In the genomic region with DNA sequence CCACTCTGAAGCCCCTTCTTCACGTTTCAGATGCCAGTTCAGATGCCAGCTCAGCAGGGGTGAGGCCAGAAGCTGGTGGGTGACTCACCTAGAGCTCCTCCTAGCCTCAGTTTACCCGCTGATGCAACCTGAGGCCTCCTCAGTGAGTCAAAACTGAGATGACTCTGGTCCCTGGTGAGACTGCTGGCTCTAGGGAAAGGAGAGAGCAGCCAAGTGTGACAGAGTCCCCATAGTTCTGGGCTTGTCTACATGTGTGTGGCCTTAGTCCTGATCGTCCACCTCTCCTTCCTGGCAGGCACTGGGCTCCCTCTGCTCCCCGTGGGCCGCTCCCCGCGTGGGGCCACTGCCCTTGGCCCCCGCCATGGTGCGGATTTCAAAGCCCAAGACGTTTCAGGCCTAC, we compare ENCODE assay signal across 9 mouse cellular contexts. TPM values are rescaled to one million over a fixed set of nuclear protein-coding genes. Genes with fewer than 3 reads are reported as not detected.
DNase-seq lines count a peak whose midpoint lies in the region; ATAC-seq and TF ChIP-seq lines count a peak whose summit lies in the region.
"Had no signal": no experiment of that assay in that cellular context is flagged by ENCODE, and none has a peak within 500 bp of the region (broad histone marks: within the 10 kb centered on the region; RNA-seq: fewer than 3 reads in every experiment).

No protein-coding gene starts in this region.

- H3K4me1 ChIP-seq in lung, postnatal 0 days (ENCODE audit: insufficient read depth, low read depth, low read length) = peaks cover 29% of the 10 kb centered on the region
- H3K4me1 ChIP-seq in cortical plate, adult 2 months (ENCODE audit: control insufficient read depth, insufficient read depth, low read length) = peaks cover 2% of the 10 kb centered on the region; the same call in 1 of the 2 replicates
- peaks cover 10% of the 10 kb centered on the region for H3K4me1 ChIP-seq in hindbrain, embryonic 11.5 days (replicated peaks; ENCODE audit: control insufficient read depth, insufficient read depth, low read length)
- H3K4me1 ChIP-seq in liver, embryonic 11.5 days (replicated peaks; ENCODE audit: control insufficient read depth, insufficient read depth, low read length) = peaks cover 46% of the 10 kb centered on the region

- H3K36me3 ChIP-seq in lung, postnatal 0 days (ENCODE audit: insufficient read depth, low read length) = no peaks in the 10 kb centered on the region
- no peaks in the 10 kb centered on the region for H3K36me3 ChIP-seq in hindbrain, embryonic 11.5 days (ENCODE audit: control insufficient read depth, insufficient read depth, low read length)
- H3K36me3 ChIP-seq in liver, embryonic 11.5 days (ENCODE audit: control insufficient read depth, insufficient read depth, low read length) = peaks cover 7% of the 10 kb centered on the region; the same call in 1 of the 2 replicates

- peak overlapping the region; percentile 94 for H3K27ac ChIP-seq in lung, postnatal 0 days (ENCODE audit: low read length)
- H3K27ac ChIP-seq in cortical plate, adult 2 months (ENCODE audit: insufficient read depth, low read length) = peak overlapping the region; percentile 72
- H3K27ac ChIP-seq in hindbrain, embryonic 11.5 days (ENCODE audit: low read depth, low read length) = peak overlapping the region; percentile 42; the same call in 1 of the 2 replicates
- H3K27ac ChIP-seq in liver, embryonic 11.5 days (ENCODE audit: low read depth, low read length) = peak overlapping the region; percentile 74; the same call in 1 of the 2 replicates

- ATAC-seq in lung, postnatal 0 days = no peak
- ATAC-seq in hindbrain, embryonic 11.5 days (ENCODE audit: low FRiP score) = no peak
- no peak for ATAC-seq in liver, embryonic 11.5 days (replicated peaks; ENCODE audit: low FRiP score)
- ATAC-seq in granulocyte monocyte progenitor cell, adult 5-6 weeks (replicated peaks; ENCODE audit: poor library complexity, severe bottlenecking) = no peak

- peak overlapping the region; percentile 98 for H3K9ac ChIP-seq in lung, postnatal 0 days (replicated peaks; ENCODE audit: low read depth)
- peak overlapping the region; percentile 85 for H3K9ac ChIP-seq in hindbrain, embryonic 11.5 days (ENCODE audit: low read depth, low read length)
- peak overlapping the region; percentile 85 for H3K9ac ChIP-seq in liver, embryonic 11.5 days (ENCODE audit: low read depth, low read length)

- TF ChIP-seq POLR2A in cortical plate, adult 2 months (IDR thresholded peaks at IDR 0.05; ENCODE audit: extremely low read depth, insufficient read depth, low read length) = no peak

- peak overlapping the region; percentile 93 for H3K4me3 ChIP-seq in lung, postnatal 0 days (ENCODE audit: low read depth, low read length)
- H3K4me3 ChIP-seq in cortical plate, adult 2 months (ENCODE audit: insufficient read depth, low read length) = peak overlapping the region; percentile 64
- peak overlapping the region; percentile 56 for H3K4me3 ChIP-seq in hindbrain, embryonic 11.5 days (ENCODE audit: low read depth, low read length)
- H3K4me3 ChIP-seq in liver, embryonic 11.5 days (ENCODE audit: low read depth, low read length) = peak overlapping the region; percentile 76

- DNase-seq in lung, postnatal 0 days (ENCODE audit: low spot score) = peak; percentile 57
- no peak for DNase-seq in lung, postnatal 4 days
- no peak for DNase-seq in hindbrain, embryonic 11.5 days (ENCODE audit: low spot score)
- DNase-seq in liver, embryonic 11.5 days (ENCODE audit: low spot score) = no peak
- DNase-seq in thymus, postnatal 4 days = peak; percentile 41
- no peak for DNase-seq in B cell, adult 2 months

- H3K4me2 ChIP-seq in lung, postnatal 0 days (replicated peaks; ENCODE audit: low read depth, low read length) = peak overlapping the region; percentile 94
- peak overlapping the region; percentile 95 for H3K4me2 ChIP-seq in hindbrain, embryonic 11.5 days (replicated peaks; ENCODE audit: low read depth, low read length)
- H3K4me2 ChIP-seq in liver, embryonic 11.5 days = peak overlapping the region; percentile 94

- no peaks in the 10 kb centered on the region for H3K27me3 ChIP-seq in lung, postnatal 0 days (replicated peaks; ENCODE audit: insufficient read depth, low read length)
- H3K27me3 ChIP-seq in hindbrain, embryonic 11.5 days (ENCODE audit: control insufficient read depth, insufficient read depth, low read length) = no peaks in the 10 kb centered on the region
- no peaks in the 10 kb centered on the region for H3K27me3 ChIP-seq in liver, embryonic 11.5 days (replicated peaks; ENCODE audit: control insufficient read depth, insufficient read depth, low read length)

- no peaks in the 10 kb centered on the region for H3K9me3 ChIP-seq in lung, postnatal 0 days (ENCODE audit: low read length)
- H3K9me3 ChIP-seq in hindbrain, embryonic 11.5 days (ENCODE audit: control insufficient read depth, low read length) = no peaks in the 10 kb centered on the region
- H3K9me3 ChIP-seq in liver, embryonic 11.5 days (ENCODE audit: control insufficient read depth, low read length) = no peaks in the 10 kb centered on the region

- no peak for TF ChIP-seq CTCF in lung, postnatal 0 days (IDR thresholded peaks at IDR 0.05)
- no peak for TF ChIP-seq CTCF in cortical plate, adult 2 months (IDR thresholded peaks at IDR 0.05; ENCODE audit: extremely low read depth, insufficient read depth, low read length)

- WGBS in lung, postnatal 0 days = 38% methylated on average over 10 of the region's 10 CpGs
- 40% methylated on average over 7 of the region's 10 CpGs for WGBS in hindbrain, embryonic 11.5 days
- WGBS in liver, embryonic 11.5 days = 53% methylated on average over 10 of the region's 10 CpGs

- TF ChIP-seq EP300 in lung, postnatal 0 days (IDR thresholded peaks at IDR 0.05) = no peak

RNA-seq across cellular contexts. Expression of gene Ypel3, which starts 0.7 kb away (rescaled TPM):
- 325 and 340 TPM in 2 replicates for polyA plus RNA-seq in lung, postnatal 0 days (2015; fragmentation: Nextera tagmentation; extraction: Ambion mirVana)
- 539 and 545 TPM in 2 replicates for polyA plus RNA-seq in cortical plate, adult 2 months (2012; rRNA removed)
- 114 and 119 TPM in 2 replicates for polyA plus RNA-seq in hindbrain, embryonic 11.5 days (2014; fragmentation: Nextera tagmentation; extraction: Ambion mirVana)
- 49.1 and 52.2 TPM in 2 replicates for polyA plus RNA-seq in liver, embryonic 11.5 days (2014; fragmentation: Nextera tagmentation; extraction: Ambion mirVana)
- total RNA-seq in granulocyte monocyte progenitor cell, adult 5-6 weeks (2014; fragmentation: Nextera tagmentation) = 29.6 and 42.6 TPM in 2 replicates
- 16.2 and 17.4 TPM in 2 replicates for total RNA-seq in granulocyte monocyte progenitor cell, adult 5-6 weeks (2017)

RNA-seq across cellular contexts. Expression of gene Tbx6, which starts 3.8 kb away (rescaled TPM):
- polyA plus RNA-seq in lung, postnatal 0 days (2015; fragmentation: Nextera tagmentation; extraction: Ambion mirVana) = 0.56 and 0.74 TPM in 2 replicates
- polyA plus RNA-seq in cortical plate, adult 2 months (2012; rRNA removed) = 1.4 and 1.6 TPM in 2 replicates
- polyA plus RNA-seq in hindbrain, embryonic 11.5 days (2014; fragmentation: Nextera tagmentation; extraction: Ambion mirVana) = 0.25 and 0.79 TPM in 2 replicates
- polyA plus RNA-seq in liver, embryonic 11.5 days (2014; fragmentation: Nextera tagmentation; extraction: Ambion mirVana) = 0.22 and 0.55 TPM in 2 replicates
- total RNA-seq in granulocyte monocyte progenitor cell, adult 5-6 weeks (2014; fragmentation: Nextera tagmentation) = 0.58 TPM in 1 of 2 replicates, not detected in the other
- not detected in 2 replicates for total RNA-seq in granulocyte monocyte progenitor cell, adult 5-6 weeks (2017)
- total RNA-seq: common myeloid progenitor, adult 5-6 weeks had no signal

RNA-seq across cellular contexts. Expression of gene Gdpd3, which starts 11.3 kb away (rescaled TPM):
- polyA plus RNA-seq in lung, postnatal 0 days (2015; fragmentation: Nextera tagmentation; extraction: Ambion mirVana) = 3.4 and 4.1 TPM in 2 replicates
- 2.5 and 3.1 TPM in 2 replicates for polyA plus RNA-seq in cortical plate, adult 2 months (2012; rRNA removed)
- 0.97 and 1.4 TPM in 2 replicates for polyA plus RNA-seq in hindbrain, embryonic 11.5 days (2014; fragmentation: Nextera tagmentation; extraction: Ambion mirVana)
- polyA plus RNA-seq in liver, embryonic 11.5 days (2014; fragmentation: Nextera tagmentation; extraction: Ambion mirVana) = 0.87 and 0.96 TPM in 2 replicates
- 13.0 and 27.7 TPM in 2 replicates for total RNA-seq in granulocyte monocyte progenitor cell, adult 5-6 weeks (2014; fragmentation: Nextera tagmentation)
- total RNA-seq in granulocyte monocyte progenitor cell, adult 5-6 weeks (2017) = 3.6 and 11.3 TPM in 2 replicates

RNA-seq across cellular contexts. Expression of gene Ppp4c, which starts 14.8 kb away (rescaled TPM):
- 150 and 151 TPM in 2 replicates for polyA plus RNA-seq in lung, postnatal 0 days (2015; fragmentation: Nextera tagmentation; extraction: Ambion mirVana)
- 75.4 and 77.7 TPM in 2 replicates for polyA plus RNA-seq in cortical plate, adult 2 months (2012; rRNA removed)
- polyA plus RNA-seq in hindbrain, embryonic 11.5 days (2014; fragmentation: Nextera tagmentation; extraction: Ambion mirVana) = 313 and 330 TPM in 2 replicates
- polyA plus RNA-seq in liver, embryonic 11.5 days (2014; fragmentation: Nextera tagmentation; extraction: Ambion mirVana) = 266 and 269 TPM in 2 replicates
- total RNA-seq in granulocyte monocyte progenitor cell, adult 5-6 weeks (2014; fragmentation: Nextera tagmentation) = 160 and 219 TPM in 2 replicates
- 131 and 137 TPM in 2 replicates for total RNA-seq in granulocyte monocyte progenitor cell, adult 5-6 weeks (2017)

RNA-seq across cellular contexts. Expression of gene Mapk3, which starts 18.1 kb away (rescaled TPM):
- polyA plus RNA-seq in lung, postnatal 0 days (2015; fragmentation: Nextera tagmentation; extraction: Ambion mirVana) = 180 and 183 TPM in 2 replicates
- polyA plus RNA-seq in cortical plate, adult 2 months (2012; rRNA removed) = 246 and 283 TPM in 2 replicates
- polyA plus RNA-seq in hindbrain, embryonic 11.5 days (2014; fragmentation: Nextera tagmentation; extraction: Ambion mirVana) = 47.2 and 51.8 TPM in 2 replicates
- 34.0 and 39.3 TPM in 2 replicates for polyA plus RNA-seq in liver, embryonic 11.5 days (2014; fragmentation: Nextera tagmentation; extraction: Ambion mirVana)
- total RNA-seq in granulocyte monocyte progenitor cell, adult 5-6 weeks (2014; fragmentation: Nextera tagmentation) = 90.7 and 111 TPM in 2 replicates
- total RNA-seq in granulocyte monocyte progenitor cell, adult 5-6 weeks (2017) = 52.5 and 53.0 TPM in 2 replicates

Comparison
In these comparisons a context has a peak if more than half of its experiments do, and no peak if none do; other contexts are left out.
1. DNase-seq: peak in lung, postnatal 0 days (single experiment) and thymus, postnatal 4 days (single experiment); none in lung, postnatal 4 days (0 of 2), hindbrain, embryonic 11.5 days (single experiment), liver, embryonic 11.5 days (single experiment) and B cell, adult 2 months (0 of 2).
2. H3K27ac ChIP-seq: peak in every context shown above with its lines; median percentile 94 in lung, postnatal 0 days; 74 in liver, embryonic 11.5 days; 72 in cortical plate, adult 2 months; 42 in hindbrain, embryonic 11.5 days.
3. Peak in every context shown above with its lines, with median percentiles within 50 percentile points of each other: H3K4me2 ChIP-seq, H3K4me3 ChIP-seq and H3K9ac ChIP-seq.